Mouse (Mus musculus) megakaryocyte, embryonic 14.5 days (primary cell): ENCODE results near the gene Opcml.

Experiments
- FLI1 ChIP-seq: IDR thresholded peaks from 2 replicates; pipeline ENCODE4 v1.6.1; 2012; ENCODE audit warnings: low read length, inconsistent platforms, mixed read lengths
- GATA1 ChIP-seq: IDR thresholded peaks from 3 replicates; pipeline ENCODE4 v1.6.1; 2012; ENCODE audit warnings: mixed read lengths, low read length, inconsistent platforms, borderline replicate concordance

DNA sequence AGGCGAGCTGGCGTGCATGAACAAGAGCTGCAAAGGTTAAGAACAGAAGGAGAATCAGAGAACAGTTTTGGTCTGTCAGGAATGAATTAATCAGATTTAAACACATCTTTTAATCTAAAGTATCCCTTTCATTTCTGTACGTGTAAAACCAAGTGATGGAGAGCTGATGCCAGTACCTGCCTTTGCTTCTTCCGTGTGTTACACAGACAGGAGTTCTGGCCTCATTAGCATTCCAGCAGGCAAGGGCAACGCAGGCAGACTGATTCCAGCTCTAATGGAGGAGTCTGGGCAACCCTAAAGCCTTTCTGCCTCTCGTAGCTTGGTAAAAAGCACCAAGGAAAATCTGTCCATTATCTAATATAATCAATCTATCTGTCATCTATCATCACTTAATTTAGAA is 771.2 kb downstream of the Opcml start:
- no peak for TF ChIP-seq FLI1
- TF ChIP-seq GATA1 = no peak
